Mouse (Mus musculus) MEL (cell line): ENCODE data around the gene Fam184a. TPM values are rescaled to one million over a fixed set of nuclear protein-coding genes. Genes with fewer than 3 reads are reported as not detected.
A peak's percentile ranks its signal among the peaks of the same experiment; 100 is the strongest.

Source experiments
- DNase-seq: peaks from one replicate; pipeline ENCODE4 v3.0.0; 2011; ENCODE audit warnings: low read depth, low spot score
- H3K27ac ChIP-seq: 2 replicates; pipeline ENCODE4 v1.5.1; 2012; ENCODE audit warnings: low read depth, mild to moderate bottlenecking, control low read depth, low read length, moderate library complexity; ENCODE audit not compliant: control insufficient read depth
- H3K27me3 ChIP-seq, 2 experiments: fragments of 150-350 bp in 1 of 2; sonication (generic) in 1 of 2; 2 replicates each; pipeline ENCODE4 v1.6.1; 2012; ENCODE audit warnings: low read length in 2 of 2, mild to moderate bottlenecking in 2 of 2, improper control_type of control experiment in 1 of 2, moderate library complexity in 1 of 2; ENCODE audit not compliant: insufficient read depth in 2 of 2, control insufficient read depth in 1 of 2
- H3K36me3 ChIP-seq, 2 experiments: 2 replicates each; pipeline ENCODE4 v1.6.1; 2012 to 2014; ENCODE audit warnings: low read length in 2 of 2, improper control_type of control experiment in 1 of 2, inconsistent platforms in 1 of 2, mild to moderate bottlenecking in 1 of 2; ENCODE audit not compliant: insufficient read depth in 2 of 2, control insufficient read depth in 1 of 2
- H3K4me1 ChIP-seq, 2 experiments: fragments of 150-350 bp in 1 of 2; sonication (generic) in 1 of 2; 2 replicates each; pipeline ENCODE4 v1.6.1; 2012; ENCODE audit warnings: low read length in 2 of 2, improper control_type of control experiment in 1 of 2, mild to moderate bottlenecking in 1 of 2; ENCODE audit not compliant: insufficient read depth in 2 of 2, control insufficient read depth in 1 of 2
- H3K4me3 ChIP-seq, 2 experiments: fragments of 150-350 bp in 1 of 2; sonication (generic) in 1 of 2; 2 replicates each; pipeline ENCODE4 v1.5.1; 2012; ENCODE audit warnings: low read depth in 2 of 2, low read length in 2 of 2, mild to moderate bottlenecking in 2 of 2, moderate library complexity in 2 of 2, control low read depth in 1 of 2, improper control_type of control experiment in 1 of 2; ENCODE audit not compliant: control insufficient read depth in 1 of 2, insufficient read depth in 1 of 2
- H3K79me2 ChIP-seq: 2 replicates; pipeline ENCODE4 v1.6.1; 2012; ENCODE audit warnings: mild to moderate bottlenecking, low read length, moderate library complexity; ENCODE audit not compliant: control insufficient read depth, poor library complexity, insufficient read depth
- H3K9ac ChIP-seq: 2 replicates; pipeline ENCODE4 v1.6.1; 2012; ENCODE audit warnings: low read depth, mild to moderate bottlenecking, control low read depth, low read length, moderate library complexity; ENCODE audit not compliant: control insufficient read depth, poor library complexity, severe bottlenecking
- H3K9me3 ChIP-seq: fragments of 150-350 bp; sonication (generic); replicated peaks from 2 replicates; pipeline ENCODE4 v1.6.1; 2012; ENCODE audit warnings: mild to moderate bottlenecking, low read length, improper control_type of control experiment, moderate library complexity; ENCODE audit not compliant: insufficient read depth
- CTCF ChIP-seq, 3 experiments: IDR thresholded peaks in 2 of 3; conservative IDR thresholded peaks in 1 of 3; 2 replicates each; pipeline ENCODE4 v1.5.1; 2011 to 2012; ENCODE audit warnings: low read length in 3 of 3, low read depth in 2 of 3, mild to moderate bottlenecking in 2 of 3, improper control_type of control experiment in 1 of 3, inconsistent platforms in 1 of 3, mixed read lengths in 1 of 3, moderate library complexity in 1 of 3; ENCODE audit not compliant: control insufficient read depth in 1 of 3, insufficient read depth in 1 of 3, poor library complexity in 1 of 3, severe bottlenecking in 1 of 3
- ELF1 ChIP-seq: IDR thresholded peaks from 2 replicates; pipeline ENCODE4 v1.6.1; 2014; ENCODE audit warnings: low read depth, mild to moderate bottlenecking, inconsistent platforms, low read length, improper control_type of control experiment, moderate library complexity
- HCFC1 ChIP-seq: IDR thresholded peaks from 2 replicates; pipeline ENCODE4 v1.6.1; 2012; ENCODE audit warnings: low read depth, mild to moderate bottlenecking, inconsistent platforms, low read length, improper control_type of control experiment, moderate library complexity
- KAT2A ChIP-seq: conservative IDR thresholded peaks from 2 replicates; pipeline ENCODE4 v1.6.1; 2012; ENCODE audit warnings: low read depth, low read length, improper control_type of control experiment, inconsistent platforms
- MAFK ChIP-seq: IDR thresholded peaks from 2 replicates; pipeline ENCODE4 v1.6.1; 2011; ENCODE audit warnings: low read depth, mild to moderate bottlenecking, low read length, improper control_type of control experiment, borderline replicate concordance
- MAZ ChIP-seq: IDR thresholded peaks from 2 replicates; pipeline ENCODE4 v1.6.1; 2012; ENCODE audit warnings: low read depth, mild to moderate bottlenecking, inconsistent platforms, low read length, improper control_type of control experiment
- MEF2A ChIP-seq: IDR thresholded peaks from 2 replicates; pipeline ENCODE4 v1.6.1; 2014; ENCODE audit warnings: low read depth, mild to moderate bottlenecking, inconsistent platforms, low read length, improper control_type of control experiment; ENCODE audit not compliant: poor library complexity, insufficient replicate concordance, severe bottlenecking; ENCODE audit errors: extremely low read depth
- NRF1 ChIP-seq: IDR thresholded peaks from 2 replicates; pipeline ENCODE4 v1.6.1; 2014; ENCODE audit warnings: low read depth, mild to moderate bottlenecking, inconsistent platforms, low read length, improper control_type of control experiment, moderate library complexity; ENCODE audit not compliant: poor library complexity, insufficient read depth, severe bottlenecking
- POLR2A ChIP-seq, 2 experiments: IDR thresholded peaks; 2 replicates each; pipeline ENCODE4 v1.6.1; 2011 to 2012; ENCODE audit warnings: low read length in 2 of 2, mild to moderate bottlenecking in 2 of 2, control low read depth in 1 of 2, improper control_type of control experiment in 1 of 2, low read depth in 1 of 2, moderate library complexity in 1 of 2; ENCODE audit not compliant: control insufficient read depth in 1 of 2, insufficient read depth in 1 of 2, poor library complexity in 1 of 2
- POLR2AphosphoS5 ChIP-seq: IDR thresholded peaks from 2 replicates; pipeline ENCODE4 v1.6.1; 2012; ENCODE audit warnings: low read depth, borderline replicate concordance, mild to moderate bottlenecking, inconsistent platforms, low read length, moderate library complexity, mixed read lengths
- RAD21 ChIP-seq: IDR thresholded peaks from 2 replicates; pipeline ENCODE4 v1.6.1; 2011; ENCODE audit warnings: mild to moderate bottlenecking, low read depth, low read length, improper control_type of control experiment
- SMC3 ChIP-seq: IDR thresholded peaks from 2 replicates; pipeline ENCODE4 v1.6.1; 2011; ENCODE audit warnings: low read depth, low read length, improper control_type of control experiment
- UBTF ChIP-seq: IDR thresholded peaks from 2 replicates; pipeline ENCODE4 v1.6.1; 2012; ENCODE audit warnings: low read depth, mild to moderate bottlenecking, inconsistent platforms, low read length, improper control_type of control experiment, moderate library complexity, borderline replicate concordance; ENCODE audit not compliant: insufficient read depth
- USF1 ChIP-seq: IDR thresholded peaks from 2 replicates; pipeline ENCODE4 v1.6.1; 2014; ENCODE audit warnings: low read depth, mild to moderate bottlenecking, inconsistent platforms, low read length, improper control_type of control experiment, moderate library complexity
- ZC3H11A ChIP-seq: IDR thresholded peaks from 2 replicates; pipeline ENCODE4 v1.6.1; 2012; ENCODE audit warnings: low read depth, mild to moderate bottlenecking, inconsistent platforms, low read length, improper control_type of control experiment
- ZNF384 ChIP-seq: IDR thresholded peaks from 2 replicates; pipeline ENCODE4 v1.6.1; 2012; ENCODE audit warnings: low read depth, mild to moderate bottlenecking, inconsistent platforms, low read length, improper control_type of control experiment
- polyA plus RNA-seq, 2 experiments: library from polyadenylated mRNA; stranded (reverse) in 1 of 2; unstranded in 1 of 2; fragments of >175 nt in 1 of 2; fragments of >200 nt in 1 of 2; gene quantifications; 2 replicates each; pipeline versions ENCODE4 v1.2.1 to v1.2.4; 2012; ENCODE audit warnings: low replicate concordance in 2 of 2, low read depth in 1 of 2; ENCODE audit not compliant: insufficient read length in 2 of 2, insufficient read depth in 1 of 2, missing spikeins in 1 of 2
- total RNA-seq: library from RNA; depleted of rRNA; stranded (reverse); fragments of 300-350 nt; gene quantifications from 2 replicates; pipeline ENCODE4 v1.2.3, GENCODE M21; 2012

Fam184a gene
- total and polyA plus RNA-seq, 3 experiments = not detected

DNA sequence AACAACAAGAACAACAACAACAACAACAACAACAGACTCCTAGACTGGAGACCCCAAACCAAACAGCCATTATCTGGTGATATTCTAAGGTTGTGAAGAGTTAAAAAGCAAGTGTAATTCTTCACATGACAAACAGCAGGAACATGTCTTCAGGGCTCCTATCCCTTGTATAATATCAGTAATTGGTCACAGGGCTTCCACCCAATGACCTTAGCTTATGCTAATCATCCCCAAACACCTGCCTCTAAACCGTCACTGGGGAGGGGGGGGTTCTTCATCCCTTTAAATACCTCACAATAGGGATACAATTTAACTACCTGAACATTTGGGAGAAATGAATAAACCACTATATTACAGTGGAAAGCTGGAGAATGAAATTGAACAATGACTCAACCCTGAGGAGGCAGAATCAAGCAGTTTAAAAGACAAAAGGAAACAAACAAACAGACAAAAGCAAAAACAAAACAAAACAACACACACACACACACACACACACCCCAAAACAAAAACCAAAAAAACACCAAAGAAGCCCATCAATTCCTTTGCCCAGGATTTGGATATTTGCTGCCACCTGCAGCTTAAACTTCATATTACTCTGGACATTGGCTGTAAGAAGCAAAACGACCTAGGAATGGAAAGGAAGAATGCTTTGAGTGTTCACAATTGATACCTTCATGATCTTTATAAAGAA is 44.8 kb upstream of the Fam184a start:
- peak; percentile 35 for DNase-seq
- H3K79me2 ChIP-seq = no peaks in the 10 kb centered on the region
- H3K9me3 ChIP-seq = no peaks in the 10 kb centered on the region
- H3K27me3 ChIP-seq = peaks cover 0 to 2% of the 10 kb centered on the region in 2 experiments; a peak in 1 of 4 replicates
- H3K4me1 ChIP-seq = no peaks in the 10 kb centered on the region
- H3K4me3 ChIP-seq = no peak overlapping the region
- no peaks in the 10 kb centered on the region for H3K36me3 ChIP-seq
- TF ChIP-seq UBTF (no peak), CTCF (IDR thresholded peaks at IDR 0.05 in 2 of 3, conservative IDR thresholded peaks at IDR 0.05 in 1 of 3; ENCODE audit: control insufficient read depth in 1 of 3, insufficient read depth in 1 of 3, low read depth in 2 of 3, low read length in 3 of 3, poor library complexity in 1 of 3, severe bottlenecking in 1 of 3) (peak in 2 of 3 experiments; percentile 7 to 67; a peak in 2 of 6 replicates), ZC3H11A (peak; percentile 59), RAD21 (peak; percentile 75), POLR2AphosphoS5 (no peak), NRF1 (no peak), MAFK (no peak), ELF1 (no peak), ZNF384 (0 out of 2 replicates have a peak, but pooled peaks have one; percentile 20), USF1 (no peak), SMC3 (peak; percentile 69)
- H3K9ac ChIP-seq = no peak overlapping the region
- H3K27ac ChIP-seq = no peak overlapping the region

DNA sequence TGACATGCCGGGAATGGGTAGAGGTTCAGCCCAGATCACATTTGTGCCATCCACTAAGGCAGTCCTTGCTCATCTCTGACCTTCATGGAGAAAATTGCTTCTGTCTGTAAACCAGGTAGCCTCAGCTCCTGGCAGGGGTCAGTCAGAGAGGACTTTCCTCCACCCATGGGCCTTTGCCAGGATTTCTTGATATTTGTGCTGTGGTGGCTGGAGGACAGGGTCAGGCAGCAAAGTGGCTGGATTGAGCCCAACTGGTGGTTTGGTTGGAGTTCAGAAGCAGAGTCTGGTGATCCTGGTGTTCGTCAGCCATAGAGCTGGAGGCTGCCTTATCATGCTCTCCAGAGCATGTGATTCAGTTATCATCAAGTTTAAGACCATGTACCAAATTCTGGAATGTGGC is 40.4 kb upstream of the Fam184a start:
- no peak for TF ChIP-seq MAZ
- TF ChIP-seq KAT2A = no peak
- no peak for TF ChIP-seq MEF2A
- no peak for TF ChIP-seq HCFC1
- TF ChIP-seq POLR2A (IDR thresholded peaks at IDR 0.05; ENCODE audit: control insufficient read depth in 1 of 2, insufficient read depth in 1 of 2, low read depth in 1 of 2, low read length in 2 of 2, poor library complexity in 1 of 2) = no peak
- no peak for TF ChIP-seq USF1
- Histone ChIP-seq H3K9me3 (no peaks in the 10 kb centered on the region), H3K27ac (no peak overlapping the region), H3K4me3 (no peak overlapping the region), H3K27me3 (peaks cover 0 to 2% of the 10 kb centered on the region in 2 experiments; a peak in 1 of 4 replicates), H3K79me2 (no peaks in the 10 kb centered on the region), H3K36me3 (no peaks in the 10 kb centered on the region), H3K9ac (no peak overlapping the region), H3K4me1 (no peaks in the 10 kb centered on the region)
- no peak for DNase-seq
